Mouse (Mus musculus) kidney, embryonic 16.5 days (tissue): ENCODE measurements around the gene Fam43a. TPM values are rescaled to one million over a fixed set of nuclear protein-coding genes. Genes with fewer than 3 reads are reported as not detected.
A peak's percentile ranks its signal among the peaks of the same experiment; 100 is the strongest.

ENCODE experiments used
- ATAC-seq: fragments of 200-750 bp; cut with Nextera tagmentation; 2 replicates; pipeline ENCODE4 v1.8.0; 2017; ENCODE audit warnings: moderate TSS enrichment; ENCODE audit not compliant: low FRiP score, low TSS enrichment
- H3K27ac ChIP-seq: fragments of 300-500 bp; sonication (generic); 2 replicates; pipeline ENCODE4 v1.5.1; 2014; ENCODE audit warnings: low read length
- H3K27me3 ChIP-seq: fragments of 300-500 bp; sonication (generic); 2 replicates; pipeline ENCODE4 v1.6.1; 2014; ENCODE audit warnings: low read length, control low read depth, mixed read lengths; ENCODE audit not compliant: insufficient read depth
- H3K36me3 ChIP-seq: fragments of 300-500 bp; sonication (generic); 2 replicates; pipeline ENCODE4 v1.6.1; 2014; ENCODE audit warnings: low read length, control low read depth, mixed read lengths; ENCODE audit not compliant: insufficient read depth
- H3K4me1 ChIP-seq: fragments of 300-500 bp; sonication (generic); 2 replicates; pipeline ENCODE4 v1.6.1; 2014; ENCODE audit warnings: low read length, control low read depth, mixed read lengths; ENCODE audit not compliant: insufficient read depth
- H3K4me2 ChIP-seq: fragments of 300-500 bp; sonication (generic); replicated peaks from 2 replicates; pipeline ENCODE4 v1.6.1; 2014; ENCODE audit warnings: low read depth, low read length
- H3K4me3 ChIP-seq: fragments of 300-500 bp; sonication (generic); 2 replicates; pipeline ENCODE4 v1.5.1; 2014; ENCODE audit warnings: mild to moderate bottlenecking, low read length
- H3K9ac ChIP-seq: fragments of 300-500 bp; sonication (generic); replicated peaks from 2 replicates; pipeline ENCODE4 v1.6.1; 2014; ENCODE audit warnings: low read length
- H3K9me3 ChIP-seq: fragments of 300-500 bp; sonication (generic); 2 replicates; pipeline ENCODE4 v1.6.1; 2016; ENCODE audit warnings: low read length, control low read depth
- whole genome bisulfite sequencing: fragments of 180-500 bp; shearing (Covaris S2); extraction: QIAGEN DNeasy Blood & Tissue Kit; methylation state at CpG from one replicate; pipeline ENCODE4 v1.1.7; 2014; 5-methylcytosine and 5-hydroxymethylcytosine counted together
- polyA plus RNA-seq: library from polyadenylated mRNA; unstranded; fragments of >200 nt; fragmentation: Nextera tagmentation; extraction: Ambion mirVana; gene quantifications from 2 replicates; pipeline ENCODE4 v1.2.1, GENCODE M21; 2015

The Fam43a gene
- polyA plus RNA-seq, 1 experiment from 2014 or later: 26.0 TPM

- no peak for ATAC-seq
- 60% methylated on average over 3 of the region's 3 CpGs for WGBS
- Histone ChIP-seq H3K27ac (no peak overlapping the region), H3K4me3 (no peak overlapping the region), H3K36me3 (no peaks in the 10 kb centered on the region), H3K27me3 (peaks cover 9% of the 10 kb centered on the region), H3K4me2 (no peak overlapping the region), H3K9ac (no peak overlapping the region), H3K9me3 (no peaks in the 10 kb centered on the region), H3K4me1 (peaks cover 6% of the 10 kb centered on the region)
Observed at GRCm38 (mm10) chr16:30595356-30595755, 4.2 kb upstream of the Fam43a start.

GRCm38 (mm10) chr16:30595835-30596557 lies 3.5 kb upstream of the Fam43a start:
- Histone ChIP-seq H3K4me2 (no peak overlapping the region), H3K27ac (no peak overlapping the region), H3K36me3 (no peaks in the 10 kb centered on the region), H3K4me1 (peaks cover 12% of the 10 kb centered on the region), H3K27me3 (peaks cover 9% of the 10 kb centered on the region), H3K4me3 (no peak overlapping the region), H3K9me3 (no peaks in the 10 kb centered on the region), H3K9ac (no peak overlapping the region)
- ATAC-seq: no peak
- WGBS: 78% methylated on average over 14 of the region's 14 CpGs

- H3K4me2 ChIP-seq: peak overlapping the region; percentile 33
- no peaks in the 10 kb centered on the region for H3K36me3 ChIP-seq
- no peak overlapping the region for H3K9ac ChIP-seq
- peaks cover 23% of the 10 kb centered on the region for H3K4me1 ChIP-seq
- no peaks in the 10 kb centered on the region for H3K9me3 ChIP-seq
- WGBS: 9% methylated on average over 16 of the region's 16 CpGs
- no peak overlapping the region for H3K4me3 ChIP-seq
- no peak for ATAC-seq
- no peak overlapping the region for H3K27ac ChIP-seq
- H3K27me3 ChIP-seq: peaks cover 16% of the 10 kb centered on the region
Observed at GRCm38 (mm10) chr16:30596959-30597681, 2.4 kb upstream of the Fam43a start.

GRCm38 (mm10) chr16:30600431-30601045 lies 1.0 kb downstream of the Fam43a start:
- under 1% methylated on average over 53 of the region's 53 CpGs for WGBS
- H3K9me3 ChIP-seq: no peaks in the 10 kb centered on the region
- peaks cover 12% of the 10 kb centered on the region for H3K27me3 ChIP-seq
- peak overlapping the region; percentile 80 for H3K4me3 ChIP-seq
- peak overlapping the region; percentile 52; the same call in 1 of the 2 replicates for H3K27ac ChIP-seq
- ATAC-seq: peak; percentile 16; the same call in 1 of the 2 replicates
- peaks cover 55% of the 10 kb centered on the region for H3K4me1 ChIP-seq
- H3K4me2 ChIP-seq: peak overlapping the region; percentile 88
- H3K36me3 ChIP-seq: no peaks in the 10 kb centered on the region
- peak overlapping the region; percentile 82 for H3K9ac ChIP-seq

DNA sequence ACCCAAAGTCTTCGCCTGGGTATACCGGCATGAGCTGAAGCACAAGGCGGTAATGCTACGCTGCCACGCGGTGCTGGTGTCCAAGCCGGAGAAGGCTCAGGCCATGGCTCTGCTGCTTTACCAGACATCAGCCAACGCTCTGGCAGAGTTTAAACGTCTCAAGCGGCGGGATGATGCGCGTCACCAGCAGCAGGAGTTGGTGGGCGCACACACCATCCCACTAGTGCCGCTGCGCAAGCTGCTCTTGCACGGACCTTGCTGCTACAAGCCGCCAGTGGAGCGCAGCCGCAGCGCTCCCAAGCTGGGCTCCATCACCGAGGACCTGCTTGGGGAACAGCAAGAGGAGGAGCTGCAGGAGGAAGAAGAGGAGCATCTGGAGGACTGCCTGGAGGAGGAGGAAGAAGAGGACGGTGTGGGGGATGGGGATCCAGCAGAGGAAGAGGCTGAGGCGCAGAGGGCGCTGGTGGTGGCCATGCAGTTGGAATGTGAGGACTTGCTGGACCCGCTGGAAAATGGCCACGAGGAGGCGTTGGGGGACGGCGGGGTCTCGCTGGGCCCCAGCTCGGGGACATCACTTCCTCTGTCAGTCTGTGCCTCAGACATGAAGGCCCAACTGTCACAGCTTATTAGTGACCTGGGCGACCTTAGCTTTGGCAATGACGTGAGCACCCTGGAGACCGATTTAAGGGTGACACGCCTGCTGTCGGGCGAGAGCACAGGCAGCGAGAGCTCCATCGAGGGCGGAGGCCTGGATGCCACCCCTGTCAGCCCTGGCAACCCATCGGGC lies 1.7 kb downstream of the Fam43a start:
- Histone ChIP-seq H3K4me3 (peak overlapping the region; percentile 80), H3K36me3 (no peaks in the 10 kb centered on the region), H3K4me2 (peak overlapping the region; percentile 88), H3K4me1 (peaks cover 62% of the 10 kb centered on the region), H3K27me3 (peaks cover 7% of the 10 kb centered on the region), H3K9ac (peak overlapping the region; percentile 82), H3K9me3 (no peaks in the 10 kb centered on the region), H3K27ac (peak overlapping the region; percentile 48)
- 13% methylated on average over 42 of the region's 42 CpGs for WGBS
- no peak for ATAC-seq

DNA sequence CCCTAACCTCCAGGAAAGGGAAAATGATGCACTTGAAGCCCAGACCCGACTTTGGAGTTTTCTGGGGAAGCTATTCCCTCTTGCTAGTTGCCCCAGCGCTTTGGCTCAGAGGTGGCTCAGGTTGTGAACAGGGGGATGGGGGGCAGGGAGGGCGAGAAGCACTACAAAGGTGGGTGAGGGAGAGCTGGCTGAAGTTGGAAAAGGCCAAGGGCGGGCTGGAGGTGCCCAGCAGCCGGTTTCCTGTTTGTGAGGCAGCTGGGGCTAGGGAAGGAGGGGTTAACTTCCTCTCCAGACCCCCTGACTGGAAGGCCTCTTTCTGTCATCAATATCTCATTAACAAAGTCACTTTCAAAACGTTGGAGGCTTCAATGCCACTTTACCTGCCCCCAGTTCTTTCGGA lies 2.4 kb downstream of the Fam43a start:
- Histone ChIP-seq H3K9ac (peak overlapping the region; percentile 82; the same call in 1 of the 2 replicates), H3K9me3 (no peaks in the 10 kb centered on the region), H3K4me3 (peak overlapping the region; percentile 80), H3K36me3 (no peaks in the 10 kb centered on the region), H3K4me1 (peaks cover 65% of the 10 kb centered on the region), H3K27ac (peak overlapping the region; percentile 46), H3K4me2 (peak overlapping the region; percentile 88), H3K27me3 (peaks cover 7% of the 10 kb centered on the region)
- WGBS: 35% methylated on average over 7 of the region's 7 CpGs
- no peak for ATAC-seq

GRCm38 (mm10) chr16:30602684-30603530 lies 3.4 kb downstream of the Fam43a start:
- Histone ChIP-seq H3K9ac (no peak overlapping the region; the same call in 1 of the 2 replicates), H3K27ac (peak overlapping the region; percentile 9; the same call in 1 of the 2 replicates), H3K36me3 (no peaks in the 10 kb centered on the region), H3K4me1 (peaks cover 65% of the 10 kb centered on the region), H3K4me3 (peak overlapping the region; percentile 14), H3K9me3 (no peaks in the 10 kb centered on the region), H3K27me3 (peaks cover 7% of the 10 kb centered on the region), H3K4me2 (peak overlapping the region; percentile 35)
- WGBS: 34% methylated on average over 18 of the region's 18 CpGs
- no peak for ATAC-seq

DNA sequence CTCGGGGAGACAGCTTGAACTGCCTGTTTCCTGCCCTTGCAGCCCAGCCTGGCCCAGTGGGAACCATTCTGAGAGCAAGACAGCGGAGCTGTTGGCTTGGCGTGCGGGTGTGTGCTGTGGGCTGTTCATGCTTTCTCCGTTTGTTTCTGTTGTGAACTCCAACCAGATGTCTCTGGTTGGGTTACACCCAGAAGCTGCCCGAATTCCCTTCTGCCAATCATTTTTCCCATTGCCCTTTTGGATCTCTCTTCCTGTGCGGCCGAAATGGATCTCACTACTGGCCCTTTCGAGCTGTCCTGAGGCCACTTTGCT lies 4.0 kb downstream of the Fam43a start:
- H3K27ac ChIP-seq: peak overlapping the region; percentile 9; the same call in 1 of the 2 replicates
- 43% methylated on average over 9 of the region's 9 CpGs for WGBS
- peak overlapping the region; percentile 35 for H3K4me2 ChIP-seq
- no peak for ATAC-seq
- H3K36me3 ChIP-seq: no peaks in the 10 kb centered on the region
- no peak overlapping the region; the same call in 1 of the 2 replicates for H3K9ac ChIP-seq
- H3K4me3 ChIP-seq: peak overlapping the region; percentile 14; the same call in 1 of the 2 replicates
- no peaks in the 10 kb centered on the region for H3K9me3 ChIP-seq
- H3K4me1 ChIP-seq: peaks cover 65% of the 10 kb centered on the region
- H3K27me3 ChIP-seq: peaks cover 7% of the 10 kb centered on the region
